Mouse (Mus musculus): ENCODE data around the gene Ifitm10.

GRCm38 (mm10) chr7:142376096-142376495 is 2.5 kb upstream of the Ifitm10 start:
- TF ChIP-seq GATA1 (IDR thresholded peaks at IDR 0.05; ENCODE audit: borderline replicate concordance, low read length) = no peak
- TF ChIP-seq FLI1 (IDR thresholded peaks at IDR 0.05; ENCODE audit: low read length) = no peak
